Mouse (Mus musculus) cerebellum, postnatal 14 days (tissue): Measurements from ENCODE around the gene Cbfa2t3.
"Not testable (repeated sequence)": the region's sequence is repeated elsewhere in the genome, so short reads cannot be mapped to it uniquely, and the experiment has no call there.

Experiments used
- DNase-seq, 2 experiments: peaks; one replicate each; pipeline ENCODE4 v3.0.0; 2021; ENCODE audit warnings: mixed read lengths in 2 of 2

The Cbfa2t3 gene

GRCm38 (mm10) chr8:122635878-122636802, 62.8 kb downstream of the Cbfa2t3 start:
- DNase-seq: no peak

GRCm38 (mm10) chr8:122633205-122633604, 65.7 kb downstream of the Cbfa2t3 start:
- peak; percentile 47 to 58 for DNase-seq

GRCm38 (mm10) chr8:122632134-122632533, 66.8 kb downstream of the Cbfa2t3 start:
- DNase-seq: not testable (repeated sequence)

- DNase-seq: peak in 1 of 2 experiments; percentile 59
These were observed 68.2 kb downstream of the Cbfa2t3 start for GRCm38 (mm10) chr8:122630696-122631095.

- DNase-seq: no peak
These were observed 69.5 kb downstream of the Cbfa2t3 start for GRCm38 (mm10) chr8:122629388-122629787.

- DNase-seq: no peak
These were observed 72.0 kb downstream of the Cbfa2t3 start for GRCm38 (mm10) chr8:122626896-122627295.

GRCm38 (mm10) chr8:122625811-122626210, 73.1 kb downstream of the Cbfa2t3 start:
- no peak for DNase-seq

- no peak for DNase-seq
These were observed 74.3 kb downstream of the Cbfa2t3 start for GRCm38 (mm10) chr8:122624653-122625052.

GRCm38 (mm10) chr8:122623844-122624642, 74.9 kb downstream of the Cbfa2t3 start:
- no peak for DNase-seq

GRCm38 (mm10) chr8:122622727-122623126, 76.2 kb downstream of the Cbfa2t3 start, which contains the start of gene Pabpn1l:
Pabpn1l (minus strand) TSS chr8:122622739.
- no peak for DNase-seq

- no peak for DNase-seq
These were observed 78.5 kb downstream of the Cbfa2t3 start for GRCm38 (mm10) chr8:122620446-122620845.

GRCm38 (mm10) chr8:122618660-122619378, 80.1 kb downstream of the Cbfa2t3 start:
- no peak for DNase-seq

- peak; percentile 90 to 95 for DNase-seq
These were observed 80.9 kb downstream of the Cbfa2t3 start for GRCm38 (mm10) chr8:122617947-122618546.

GRCm38 (mm10) chr8:122616181-122616905, 82.6 kb downstream of the Cbfa2t3 start:
- DNase-seq: no peak

GRCm38 (mm10) chr8:122611295-122612133, 87.4 kb downstream of the Cbfa2t3 start, which contains the start of the genes Galns and Trappc2l:
Galns (minus strand) TSS chr8:122611463.
Trappc2l (plus strand) TSS chr8:122611640.
- peak; percentile 96 to 97 for DNase-seq

- DNase-seq: no peak
These were observed 88.2 kb downstream of the Cbfa2t3 start for GRCm38 (mm10) chr8:122610612-122611277.

- no peak for DNase-seq
These were observed 88.7 kb downstream of the Cbfa2t3 start for GRCm38 (mm10) chr8:122610209-122610608.

- no peak for DNase-seq
These were observed 92.1 kb downstream of the Cbfa2t3 start for GRCm38 (mm10) chr8:122606810-122607209.

- DNase-seq: no peak
These were observed 93.5 kb downstream of the Cbfa2t3 start for GRCm38 (mm10) chr8:122605367-122605766.

- no peak for DNase-seq
These were observed 94.3 kb downstream of the Cbfa2t3 start for GRCm38 (mm10) chr8:122604640-122605039.
